Mouse (Mus musculus): ENCODE results near the gene Gm11639.

GRCm38 (mm10) chr11:105164516-105165510, 479.3 kb downstream of the Gm11639 start:
- no peak for TF ChIP-seq CTCF (IDR thresholded peaks at IDR 0.05; ENCODE audit: extremely low read depth, insufficient read depth, low read length)
- TF ChIP-seq POLR2A (IDR thresholded peaks at IDR 0.05; ENCODE audit: extremely low read depth, insufficient read depth, low read length) = no peak

All from cortical plate, adult 2 months (tissue).